Mouse (Mus musculus): Measurements from ENCODE around the gene Tspan2. TPM values are rescaled to one million over a fixed set of nuclear protein-coding genes. Genes with fewer than 3 reads are reported as not detected.

Tspan2 gene
- polyA plus RNA-seq, 1 experiment from 2014 or later, result 7.5 TPM

GRCm38 (mm10) chr3:102717586-102718285, 16.6 kb upstream of the Tspan2 start:
- H3K4me3 ChIP-seq, result no peak overlapping the region
- H3K27ac ChIP-seq, result no peak overlapping the region
- H3K9me3 ChIP-seq (replicated peaks), result no peaks in the 10 kb centered on the region
- H3K9ac ChIP-seq, result no peak overlapping the region
- no peak for ATAC-seq (ENCODE audit: low FRiP score)
- whole genome bisulfite sequencing, result 56% methylated on average over 3 of the region's 3 CpGs
- no peaks in the 10 kb centered on the region for H3K4me1 ChIP-seq
- H3K27me3 ChIP-seq, result no peaks in the 10 kb centered on the region
- no peak overlapping the region for H3K4me2 ChIP-seq (replicated peaks)
- H3K36me3 ChIP-seq, result no peaks in the 10 kb centered on the region

DNA sequence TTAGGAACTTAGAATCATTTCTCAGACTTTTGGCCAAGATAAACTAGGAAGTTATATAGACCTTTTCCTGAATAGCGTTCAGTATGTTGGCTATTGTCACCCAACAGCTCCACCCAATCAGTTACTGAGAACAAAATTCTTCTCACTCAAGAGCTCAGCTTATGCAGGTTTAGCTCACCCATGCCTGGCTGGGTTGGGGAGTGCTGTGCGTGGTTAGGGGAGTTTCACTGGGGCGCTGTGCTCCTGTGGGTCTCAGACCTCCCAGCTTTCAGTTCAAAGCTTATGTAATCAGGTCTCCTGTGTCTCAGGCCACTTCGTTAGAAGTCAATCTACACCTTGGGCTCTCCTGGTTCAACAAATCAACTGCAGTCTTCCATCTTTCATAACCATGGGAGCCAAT, 11.2 kb upstream of the Tspan2 start:
- no peak overlapping the region for H3K9ac ChIP-seq
- no peak overlapping the region for H3K4me2 ChIP-seq (replicated peaks)
- H3K27ac ChIP-seq, result no peak overlapping the region
- no peaks in the 10 kb centered on the region for H3K9me3 ChIP-seq (replicated peaks)
- WGBS, result 71% methylated on average over 4 of the region's 4 CpGs
- ATAC-seq (ENCODE audit: low FRiP score), result no peak
- no peaks in the 10 kb centered on the region for H3K27me3 ChIP-seq
- H3K4me3 ChIP-seq, result no peak overlapping the region
- H3K4me1 ChIP-seq, result peaks cover 7% of the 10 kb centered on the region; the same call in 1 of the 2 replicates
- H3K36me3 ChIP-seq, result no peaks in the 10 kb centered on the region

GRCm38 (mm10) chr3:102723841-102724570, 10.3 kb upstream of the Tspan2 start:
- Histone ChIP-seq H3K9ac (no peak overlapping the region), H3K4me2 (replicated peaks) (0 out of 2 replicates have a peak overlapping the region, but pooled peaks have one; percentile 6), H3K9me3 (replicated peaks) (no peaks in the 10 kb centered on the region), H3K36me3 (no peaks in the 10 kb centered on the region), H3K27ac (no peak overlapping the region), H3K4me1 (peaks cover 7% of the 10 kb centered on the region; the same call in 1 of the 2 replicates), H3K4me3 (no peak overlapping the region), H3K27me3 (no peaks in the 10 kb centered on the region)
- 64% methylated on average over 6 of the region's 6 CpGs for WGBS
- ATAC-seq (ENCODE audit: low FRiP score), result no peak

DNA sequence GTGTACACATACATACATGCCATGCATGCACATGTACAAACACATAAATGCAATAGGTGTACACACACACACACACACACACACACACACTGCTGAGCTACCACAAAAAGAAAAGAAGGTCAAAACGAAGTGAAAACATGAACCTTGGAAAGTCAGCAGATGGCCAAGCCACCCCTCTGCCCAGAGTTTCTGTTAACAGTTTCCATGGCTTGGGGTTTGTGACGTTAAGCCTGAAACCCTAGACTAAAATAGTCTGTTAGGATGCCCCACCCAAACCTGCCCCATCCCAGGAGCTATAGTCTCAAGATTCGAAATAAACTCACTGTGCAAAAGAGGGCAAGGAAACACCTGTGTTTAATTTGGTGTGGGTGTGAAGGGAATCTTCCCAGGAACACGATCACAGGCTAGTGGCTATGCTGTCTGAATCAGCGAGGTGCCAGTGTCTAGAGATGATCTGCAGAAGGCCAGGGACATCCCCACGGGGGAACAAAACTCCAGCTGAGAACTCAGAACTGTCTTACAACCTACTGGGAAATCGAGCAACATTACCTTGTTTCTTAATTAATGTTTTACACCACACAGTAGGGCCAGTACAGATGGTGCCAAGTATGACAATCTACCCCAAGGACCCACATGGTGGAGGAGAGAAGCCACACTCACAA, 9.4 kb upstream of the Tspan2 start:
- no peak overlapping the region for H3K4me2 ChIP-seq (replicated peaks)

GRCm38 (mm10) chr3:102729416-102729815, 4.9 kb upstream of the Tspan2 start:
- Histone ChIP-seq H3K4me3 (no peak overlapping the region), H3K27me3 (no peaks in the 10 kb centered on the region; the same call in 1 of the 2 replicates), H3K4me1 (0 out of 2 replicates have a peak, but pooled peaks cover 3% of the 10 kb centered on the region), H3K27ac (no peak overlapping the region), H3K36me3 (no peaks in the 10 kb centered on the region), H3K9ac (no peak overlapping the region), H3K4me2 (replicated peaks) (no peak overlapping the region), H3K9me3 (replicated peaks) (no peaks in the 10 kb centered on the region)
- no peak for ATAC-seq (ENCODE audit: low FRiP score)
- WGBS, result 66% methylated on average over 5 of the region's 5 CpGs

More for the DNA sequence above, 9.4 kb upstream of the Tspan2 start:
- H3K9ac ChIP-seq, result no peak overlapping the region
- ATAC-seq (ENCODE audit: low FRiP score), result no peak
- H3K9me3 ChIP-seq (replicated peaks), result no peaks in the 10 kb centered on the region
- no peaks in the 10 kb centered on the region for H3K27me3 ChIP-seq
- H3K36me3 ChIP-seq, result no peaks in the 10 kb centered on the region
- no peak overlapping the region for H3K27ac ChIP-seq
- H3K4me3 ChIP-seq, result no peak overlapping the region
- peaks cover 7% of the 10 kb centered on the region; the same call in 1 of the 2 replicates for H3K4me1 ChIP-seq
- WGBS, result 79% methylated on average over 7 of the region's 7 CpGs

GRCm38 (mm10) chr3:102731112-102731511, 3.2 kb upstream of the Tspan2 start:
- Histone ChIP-seq H3K4me3 (no peak overlapping the region), H3K4me2 (replicated peaks) (no peak overlapping the region), H3K36me3 (no peaks in the 10 kb centered on the region), H3K9ac (no peak overlapping the region), H3K4me1 (peaks cover 10% of the 10 kb centered on the region), H3K27me3 (no peaks in the 10 kb centered on the region; the same call in 1 of the 2 replicates), H3K27ac (no peak overlapping the region), H3K9me3 (replicated peaks) (no peaks in the 10 kb centered on the region)
- ATAC-seq (ENCODE audit: low FRiP score), result no peak
- 76% methylated on average over 3 of the region's 3 CpGs for WGBS

GRCm38 (mm10) chr3:102732619-102733018, 1.7 kb upstream of the Tspan2 start:
- ATAC-seq (ENCODE audit: low FRiP score), result no peak
- WGBS, result 89% methylated on average over 4 of the region's 4 CpGs
- no peak overlapping the region for H3K9ac ChIP-seq
- no peak overlapping the region for H3K27ac ChIP-seq
- no peaks in the 10 kb centered on the region for H3K9me3 ChIP-seq (replicated peaks)
- H3K4me2 ChIP-seq (replicated peaks), result no peak overlapping the region
- no peaks in the 10 kb centered on the region; the same call in 1 of the 2 replicates for H3K27me3 ChIP-seq
- H3K4me1 ChIP-seq, result peaks cover 10% of the 10 kb centered on the region
- no peak overlapping the region for H3K4me3 ChIP-seq
- no peaks in the 10 kb centered on the region for H3K36me3 ChIP-seq

GRCm38 (mm10) chr3:102733050-102733449, 1.3 kb upstream of the Tspan2 start:
- 95% methylated on average over 3 of the region's 3 CpGs for WGBS
- no peak overlapping the region for H3K27ac ChIP-seq

GRCm38 (mm10) chr3:102733936-102734312, 405 bp upstream of the Tspan2 start:
- H3K36me3 ChIP-seq, result no peaks in the 10 kb centered on the region
- WGBS, result 38% methylated on average over 6 of the region's 6 CpGs
- H3K27me3 ChIP-seq, result no peaks in the 10 kb centered on the region; the same call in 1 of the 2 replicates
- ATAC-seq (ENCODE audit: low FRiP score), result no peak
- H3K4me1 ChIP-seq, result peaks cover 15% of the 10 kb centered on the region
- H3K9ac ChIP-seq, result no peak overlapping the region
- H3K9me3 ChIP-seq (replicated peaks), result no peaks in the 10 kb centered on the region
- H3K27ac ChIP-seq, result no peak overlapping the region
- peak overlapping the region; percentile 71 for H3K4me3 ChIP-seq
- H3K4me2 ChIP-seq (replicated peaks), result peak overlapping the region; percentile 76

More at GRCm38 (mm10) chr3:102733050-102733449, 1.3 kb upstream of the Tspan2 start:
- Histone ChIP-seq H3K36me3 (no peaks in the 10 kb centered on the region), H3K27me3 (no peaks in the 10 kb centered on the region; the same call in 1 of the 2 replicates), H3K9ac (no peak overlapping the region), H3K4me1 (peaks cover 10% of the 10 kb centered on the region), H3K4me2 (replicated peaks) (no peak overlapping the region), H3K4me3 (no peak overlapping the region), H3K9me3 (replicated peaks) (no peaks in the 10 kb centered on the region)
- no peak for ATAC-seq (ENCODE audit: low FRiP score)

DNA sequence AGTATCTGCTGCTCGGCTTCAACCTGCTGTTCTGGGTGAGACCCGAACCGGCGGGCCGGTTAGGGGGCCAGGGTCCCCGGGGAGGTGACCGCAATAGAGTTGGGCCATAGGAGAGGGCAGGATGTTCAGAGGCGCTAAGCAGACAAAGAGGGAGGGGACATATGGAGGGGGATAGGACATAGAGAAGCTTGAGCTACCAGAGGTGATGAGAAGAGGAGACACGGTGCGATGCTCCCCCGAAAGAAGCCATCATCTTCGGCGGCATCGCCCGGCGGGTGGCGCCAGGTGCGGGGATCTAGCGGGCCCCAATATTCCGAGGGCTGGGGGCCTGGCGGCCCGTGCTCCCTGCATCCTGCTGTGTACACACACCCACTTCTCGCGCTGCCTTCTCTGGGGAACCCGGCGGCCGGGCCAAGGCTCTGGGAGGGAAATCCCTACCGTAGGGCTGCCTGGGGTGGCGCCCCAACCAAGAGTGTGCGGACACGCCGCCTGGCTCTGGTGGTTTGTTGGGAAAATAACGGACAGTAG, 766 bp downstream of the Tspan2 start:
- peak; percentile 85 for ATAC-seq (ENCODE audit: low FRiP score)
- Histone ChIP-seq H3K4me1 (peaks cover 15% of the 10 kb centered on the region), H3K27me3 (no peaks in the 10 kb centered on the region; the same call in 1 of the 2 replicates), H3K36me3 (no peaks in the 10 kb centered on the region), H3K9me3 (replicated peaks) (no peaks in the 10 kb centered on the region), H3K9ac (peak overlapping the region; percentile 78), H3K4me3 (peak overlapping the region; percentile 71), H3K4me2 (replicated peaks) (peak overlapping the region; percentile 76), H3K27ac (peak overlapping the region; percentile 48)
- under 1% methylated on average over 33 of the region's 33 CpGs for WGBS

DNA sequence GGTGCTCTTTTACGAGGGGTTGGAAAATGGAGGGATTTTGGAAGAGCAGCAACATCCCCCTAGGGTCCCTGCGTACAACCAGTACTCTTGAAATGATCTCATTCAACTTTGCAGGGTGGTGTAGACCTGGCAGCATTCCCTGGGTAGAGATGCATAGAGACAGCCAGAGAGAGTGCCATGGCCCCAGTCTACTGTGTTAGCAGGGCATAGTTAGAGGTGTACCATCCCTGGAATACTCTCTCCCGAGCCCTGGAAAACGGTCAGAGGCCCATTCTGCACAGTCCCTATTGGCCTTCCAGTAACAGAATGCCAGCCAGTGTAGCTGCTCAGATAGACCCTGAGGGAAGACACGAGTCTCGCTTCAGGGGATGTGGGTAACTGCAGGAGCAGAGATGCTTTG, 1.3 kb downstream of the Tspan2 start:
- peaks cover 15% of the 10 kb centered on the region for H3K4me1 ChIP-seq
- peak overlapping the region; percentile 76 for H3K4me2 ChIP-seq (replicated peaks)
- peak; percentile 6; the same call in 1 of the 2 replicates for ATAC-seq (ENCODE audit: low FRiP score)
- H3K27me3 ChIP-seq, result no peaks in the 10 kb centered on the region; the same call in 1 of the 2 replicates
- no peak overlapping the region for H3K27ac ChIP-seq
- H3K36me3 ChIP-seq, result no peaks in the 10 kb centered on the region
- H3K9me3 ChIP-seq (replicated peaks), result no peaks in the 10 kb centered on the region
- peak overlapping the region; percentile 71 for H3K4me3 ChIP-seq
- WGBS, result 64% methylated on average over 6 of the region's 6 CpGs
- peak overlapping the region; percentile 78 for H3K9ac ChIP-seq

DNA sequence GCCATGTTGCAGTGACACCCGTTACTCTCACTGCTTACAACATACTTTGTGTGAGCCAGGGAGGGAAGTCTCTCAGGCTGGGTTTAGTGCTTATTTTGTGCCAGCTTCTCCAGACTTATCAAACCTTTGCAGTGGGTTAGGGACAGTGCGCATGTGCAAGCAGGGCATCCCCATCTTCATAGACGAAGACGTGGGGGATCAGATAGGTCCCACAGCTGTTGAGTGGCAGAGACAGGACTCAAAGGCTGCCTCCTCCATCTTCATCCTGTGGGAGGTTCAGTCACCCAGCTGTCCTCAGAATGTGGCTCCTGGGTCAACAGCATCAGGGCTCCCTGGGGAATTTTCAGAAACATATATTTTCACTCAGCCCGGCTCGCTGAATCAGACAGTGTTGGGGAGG, 2.1 kb downstream of the Tspan2 start:
- no peak overlapping the region for H3K9ac ChIP-seq
- no peaks in the 10 kb centered on the region for H3K36me3 ChIP-seq
- no peak overlapping the region for H3K4me2 ChIP-seq (replicated peaks)
- no peak overlapping the region for H3K27ac ChIP-seq
- peaks cover 15% of the 10 kb centered on the region for H3K4me1 ChIP-seq
- no peak overlapping the region for H3K4me3 ChIP-seq
- H3K9me3 ChIP-seq (replicated peaks), result no peaks in the 10 kb centered on the region
- no peak for ATAC-seq (ENCODE audit: low FRiP score)
- no peaks in the 10 kb centered on the region; the same call in 1 of the 2 replicates for H3K27me3 ChIP-seq
- WGBS, result 77% methylated on average over 6 of the region's 6 CpGs

All from hindbrain, embryonic 12.5 days (tissue).